In genomic region chr6:34096274-34096673, GRCm38 (mm10) we compare ENCODE assay signal across 19 mouse cellular contexts.
DNase-seq lines count a peak whose midpoint lies in the region; ATAC-seq and TF ChIP-seq lines count a peak whose summit lies in the region.
"Had no signal": no experiment of that assay in that cellular context is flagged by ENCODE, and none has a peak within 500 bp of the region (broad histone marks: within the 10 kb centered on the region; RNA-seq: fewer than 3 reads in every experiment).

No protein-coding gene starts in this region.

- H3K36me3 ChIP-seq in kidney, embryonic 15.5 days: no peaks in the 10 kb centered on the region
- no peaks in the 10 kb centered on the region for H3K36me3 ChIP-seq in lung, embryonic 15.5 days
- H3K36me3 ChIP-seq in lung, postnatal 0 days (ENCODE audit: insufficient read depth, low read length): no peaks in the 10 kb centered on the region
- H3K36me3 ChIP-seq: embryonic facial prominence, embryonic 12.5 days; forebrain, embryonic 15.5 days; heart, embryonic 13.5 days; hindbrain, embryonic 12.5 days had no signal

- TF ChIP-seq EP300 in lung, postnatal 0 days (IDR thresholded peaks at IDR 0.05): no peak

- 42% methylated on average over 6 of the region's 6 CpGs for WGBS in kidney, embryonic 15.5 days
- WGBS in lung, embryonic 15.5 days: 51% methylated on average over 6 of the region's 6 CpGs
- WGBS in lung, postnatal 0 days: 52% methylated on average over 6 of the region's 6 CpGs

- ATAC-seq in kidney, embryonic 15.5 days (replicated peaks; ENCODE audit: low FRiP score): peak; percentile 65; the same call in 1 of the 2 replicates
- ATAC-seq in lung, embryonic 15.5 days (ENCODE audit: borderline replicate concordance, extremely low read depth, low FRiP score, low TSS enrichment): peak; percentile 93
- no peak for ATAC-seq in lung, postnatal 0 days
- ATAC-seq: CD4-positive, CD25-positive, alpha-beta regulatory T cell, adult 4 months; forebrain, embryonic 15.5 days had no signal

- no peak overlapping the region for H3K9ac ChIP-seq in kidney, embryonic 15.5 days
- H3K9ac ChIP-seq in lung, embryonic 15.5 days: no peak overlapping the region
- H3K9ac ChIP-seq in lung, postnatal 0 days (replicated peaks; ENCODE audit: low read depth): no peak overlapping the region
- H3K9ac ChIP-seq: embryonic facial prominence, embryonic 12.5 days; forebrain, embryonic 15.5 days; heart, embryonic 13.5 days; hindbrain, embryonic 12.5 days had no signal

- no peak overlapping the region for H3K27ac ChIP-seq in kidney, embryonic 15.5 days
- H3K27ac ChIP-seq in lung, embryonic 15.5 days: peak overlapping the region; percentile 44
- no peak overlapping the region for H3K27ac ChIP-seq in lung, postnatal 0 days (ENCODE audit: low read length)
- H3K27ac ChIP-seq: embryonic facial prominence, embryonic 12.5 days; forebrain, embryonic 15.5 days; heart, embryonic 13.5 days; hindbrain, embryonic 12.5 days had no signal

- H3K4me2 ChIP-seq in kidney, embryonic 15.5 days: no peak overlapping the region
- no peak overlapping the region for H3K4me2 ChIP-seq in lung, embryonic 15.5 days
- no peak overlapping the region for H3K4me2 ChIP-seq in lung, postnatal 0 days (replicated peaks; ENCODE audit: low read depth, low read length)
- H3K4me2 ChIP-seq: embryonic facial prominence, embryonic 12.5 days; forebrain, embryonic 15.5 days; heart, embryonic 13.5 days; hindbrain, embryonic 12.5 days had no signal

- H3K9me3 ChIP-seq in kidney, embryonic 15.5 days (replicated peaks): no peaks in the 10 kb centered on the region
- no peaks in the 10 kb centered on the region for H3K9me3 ChIP-seq in lung, embryonic 15.5 days
- no peaks in the 10 kb centered on the region for H3K9me3 ChIP-seq in lung, postnatal 0 days (ENCODE audit: low read length)
- H3K9me3 ChIP-seq: embryonic facial prominence, embryonic 12.5 days; forebrain, embryonic 15.5 days; heart, embryonic 13.5 days; hindbrain, embryonic 12.5 days had no signal

- DNase-seq in kidney, postnatal 10 days: no peak
- no peak for DNase-seq in lung, postnatal 0 days (ENCODE audit: low spot score)
- peak; percentile 7 for DNase-seq in A20 (ENCODE audit: low read depth, low spot score)
- DNase-seq in heart, postnatal 36 days: no peak
- DNase-seq: adrenal gland, postnatal 10 days; B cell, adult 2 months; cerebellum, adult 11 months; cerebellum, adult 8-10 months; cerebellum, postnatal 14 days; embryo, embryonic 11 days; gastrocnemius, postnatal 36 days; heart, postnatal 4 days had no signal

- no peaks in the 10 kb centered on the region for H3K27me3 ChIP-seq in kidney, embryonic 15.5 days
- no peaks in the 10 kb centered on the region for H3K27me3 ChIP-seq in lung, embryonic 15.5 days
- no peaks in the 10 kb centered on the region for H3K27me3 ChIP-seq in lung, postnatal 0 days (replicated peaks; ENCODE audit: insufficient read depth, low read length)
- H3K27me3 ChIP-seq: embryonic facial prominence, embryonic 12.5 days; forebrain, embryonic 15.5 days; heart, embryonic 13.5 days; hindbrain, embryonic 12.5 days had no signal

- no peak overlapping the region for H3K4me3 ChIP-seq in kidney, embryonic 15.5 days (replicated peaks)
- no peak overlapping the region for H3K4me3 ChIP-seq in lung, embryonic 15.5 days
- no peak overlapping the region for H3K4me3 ChIP-seq in lung, postnatal 0 days (ENCODE audit: low read depth, low read length)
- H3K4me3 ChIP-seq: embryonic facial prominence, embryonic 12.5 days; forebrain, embryonic 15.5 days; heart, embryonic 13.5 days; hindbrain, embryonic 12.5 days had no signal

- peaks cover 24% of the 10 kb centered on the region for H3K4me1 ChIP-seq in kidney, embryonic 15.5 days
- H3K4me1 ChIP-seq in lung, embryonic 15.5 days: 0 out of 2 replicates have a peak, but pooled peaks cover 4% of the 10 kb centered on the region
- no peaks in the 10 kb centered on the region for H3K4me1 ChIP-seq in lung, postnatal 0 days (ENCODE audit: insufficient read depth, low read depth, low read length)
- H3K4me1 ChIP-seq: embryonic facial prominence, embryonic 12.5 days; forebrain, embryonic 15.5 days; heart, embryonic 13.5 days; hindbrain, embryonic 12.5 days had no signal

- TF ChIP-seq CTCF in lung, postnatal 0 days (IDR thresholded peaks at IDR 0.05): no peak

- intact Hi-C loops in heart, postnatal 36 days (cut with DNase I): no loop called here
